Mouse (Mus musculus) heart, adult 11 months (tissue): Measurements from ENCODE around the gene Casp2.
A peak's percentile ranks its signal among the peaks of the same experiment; 100 is the strongest.

ENCODE experiments used
- DNase-seq: peaks from one replicate; pipeline ENCODE4 v3.0.0; 2022

The Casp2 gene

GRCm38 (mm10) chr6:42282865-42283528 is 18.2 kb downstream of the Casp2 start:
- DNase-seq = no peak

DNA sequence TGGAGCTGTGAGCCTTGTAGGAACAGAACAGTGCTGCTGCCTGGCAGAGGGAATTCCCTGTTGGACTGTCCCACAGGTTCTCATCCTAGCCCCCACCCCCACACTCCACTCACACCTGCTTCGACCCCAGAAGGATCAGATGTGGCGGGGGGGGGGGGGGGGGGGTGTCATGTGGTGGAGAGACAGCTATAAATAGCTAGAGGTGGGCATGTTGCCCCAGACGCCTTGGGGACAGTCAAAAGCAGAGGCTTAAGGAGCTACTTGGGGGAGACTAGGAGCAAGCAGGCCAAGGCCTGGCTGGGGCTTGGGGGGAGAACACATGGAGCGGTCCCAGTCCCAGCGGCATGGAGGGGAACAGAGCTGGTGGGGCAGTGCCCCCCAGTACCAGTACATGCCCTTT is 21.7 kb downstream of the Casp2 start, which contains the start of gene Clcn1:
Gene Clcn1 (plus strand): TSS at position 238 of the 400 bp plus-strand sequence.
- DNase-seq = no peak

DNA sequence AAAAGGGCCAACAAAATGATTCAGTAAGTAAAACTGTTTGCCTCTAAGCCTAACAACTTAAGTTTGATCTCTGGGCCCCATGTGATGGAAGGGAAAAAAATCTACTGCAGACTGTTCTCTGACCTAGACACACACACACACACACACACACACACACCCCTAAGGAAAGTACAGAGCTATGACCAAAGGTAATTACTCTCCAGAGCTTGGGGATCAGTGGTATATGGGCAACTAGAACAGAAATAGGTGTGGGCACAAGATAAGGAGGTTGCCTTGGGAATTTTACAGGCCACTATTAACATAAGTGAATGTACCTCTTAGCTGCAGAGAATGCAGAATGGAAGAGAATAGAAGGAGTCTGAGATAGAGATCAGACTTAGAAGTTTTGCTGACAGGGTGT is 22.8 kb downstream of the Casp2 start:
- DNase-seq = no peak

DNA sequence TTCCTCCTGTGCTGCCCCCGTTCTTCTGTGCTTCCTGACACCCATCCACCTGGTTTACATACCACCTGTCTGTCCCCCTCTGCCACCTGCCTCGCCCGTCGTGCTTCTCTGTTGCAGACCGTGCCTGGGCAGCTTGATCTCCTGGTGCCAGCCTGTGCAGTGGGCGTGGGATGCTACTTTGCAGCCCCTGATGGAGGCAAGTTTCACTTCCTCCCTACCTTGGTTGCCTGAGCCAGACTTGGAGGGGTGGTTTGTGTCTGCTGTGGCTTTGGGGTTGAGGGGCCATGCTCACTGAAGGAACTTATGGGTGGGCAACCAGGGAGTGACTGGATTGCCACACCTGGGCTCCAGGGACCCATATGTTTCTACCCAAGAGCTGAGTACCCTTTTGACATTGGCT is 28.5 kb downstream of the Casp2 start:
- no peak for DNase-seq

DNA sequence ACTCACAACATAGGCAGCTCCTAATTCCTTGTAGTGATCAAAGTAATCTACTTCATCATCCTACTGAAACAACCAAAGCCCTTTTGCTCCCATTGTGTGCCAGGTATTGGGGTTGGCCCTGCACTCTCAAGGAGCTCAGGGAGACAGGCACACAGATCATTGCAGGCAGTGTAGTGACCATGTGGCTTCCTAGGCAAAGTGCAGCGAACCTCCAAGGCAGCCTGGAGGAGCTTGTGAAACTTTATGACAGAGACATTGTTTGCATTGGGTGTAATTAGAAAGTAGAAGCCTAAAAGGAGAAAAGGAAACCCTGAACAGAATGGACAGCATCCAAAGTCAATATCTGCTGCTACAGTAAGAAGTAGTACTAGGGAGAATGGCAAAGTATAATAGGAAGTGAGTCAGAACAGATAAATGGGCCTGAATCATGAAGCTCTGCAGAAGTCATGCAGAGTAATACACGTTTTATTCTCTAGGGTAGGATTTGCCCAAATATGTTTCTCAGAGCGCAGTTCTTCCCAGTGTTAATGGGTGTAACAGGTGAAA is 30.8 kb downstream of the Casp2 start:
- DNase-seq = no peak

DNA sequence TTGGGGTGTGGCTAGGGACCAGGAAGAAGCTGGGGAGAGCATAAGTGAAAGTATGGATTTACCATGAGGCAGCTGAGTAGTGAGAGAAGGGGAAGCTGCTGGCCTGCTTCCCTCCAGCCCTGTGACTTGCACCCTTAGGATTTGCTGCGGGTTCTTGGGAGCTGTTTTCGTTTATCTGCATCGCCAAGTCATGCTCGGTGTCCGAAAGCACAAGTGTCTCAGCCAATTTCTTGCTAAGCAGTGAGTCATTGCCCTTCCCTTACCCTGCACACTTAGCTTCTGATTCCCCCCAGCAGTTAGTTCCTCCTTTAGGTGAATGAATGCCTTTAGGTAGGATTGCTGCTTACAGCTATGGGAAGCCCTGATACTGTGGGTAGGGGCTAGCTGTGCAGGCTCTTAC is 34.6 kb downstream of the Casp2 start:
- DNase-seq = no peak

- DNase-seq = peak; percentile 87
Measured at GRCm38 (mm10) chr6:42309816-42310378, 45.1 kb downstream of the Casp2 start.

- peak; percentile 70 for DNase-seq
Measured at GRCm38 (mm10) chr6:42310427-42311053, 45.8 kb downstream of the Casp2 start.

DNA sequence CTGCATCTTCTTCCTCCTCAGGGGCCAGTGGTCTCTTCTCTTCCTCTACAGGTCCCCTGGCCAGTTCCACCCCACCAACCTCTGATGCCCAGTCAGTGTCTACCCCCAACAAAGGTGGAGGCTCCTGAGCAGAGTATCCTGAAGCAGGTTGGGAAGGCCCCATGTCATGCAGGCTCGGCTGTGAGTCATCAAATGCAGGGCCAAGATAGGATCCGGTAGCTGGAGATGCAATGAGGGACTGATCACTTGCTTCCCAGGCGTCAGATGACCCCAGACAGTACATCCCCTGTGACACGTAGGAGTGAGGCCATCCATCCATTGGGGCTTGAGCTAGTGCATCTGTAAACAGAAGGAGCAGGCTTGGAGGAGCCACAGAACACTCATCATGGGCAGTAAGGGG is 53.5 kb downstream of the Casp2 start:
- no peak for DNase-seq

GRCm38 (mm10) chr6:42323371-42324066 is 58.7 kb downstream of the Casp2 start:
- no peak for DNase-seq

- DNase-seq = peak; percentile 92
Measured at GRCm38 (mm10) chr6:42324067-42324481, 59.3 kb downstream of the Casp2 start.

DNA sequence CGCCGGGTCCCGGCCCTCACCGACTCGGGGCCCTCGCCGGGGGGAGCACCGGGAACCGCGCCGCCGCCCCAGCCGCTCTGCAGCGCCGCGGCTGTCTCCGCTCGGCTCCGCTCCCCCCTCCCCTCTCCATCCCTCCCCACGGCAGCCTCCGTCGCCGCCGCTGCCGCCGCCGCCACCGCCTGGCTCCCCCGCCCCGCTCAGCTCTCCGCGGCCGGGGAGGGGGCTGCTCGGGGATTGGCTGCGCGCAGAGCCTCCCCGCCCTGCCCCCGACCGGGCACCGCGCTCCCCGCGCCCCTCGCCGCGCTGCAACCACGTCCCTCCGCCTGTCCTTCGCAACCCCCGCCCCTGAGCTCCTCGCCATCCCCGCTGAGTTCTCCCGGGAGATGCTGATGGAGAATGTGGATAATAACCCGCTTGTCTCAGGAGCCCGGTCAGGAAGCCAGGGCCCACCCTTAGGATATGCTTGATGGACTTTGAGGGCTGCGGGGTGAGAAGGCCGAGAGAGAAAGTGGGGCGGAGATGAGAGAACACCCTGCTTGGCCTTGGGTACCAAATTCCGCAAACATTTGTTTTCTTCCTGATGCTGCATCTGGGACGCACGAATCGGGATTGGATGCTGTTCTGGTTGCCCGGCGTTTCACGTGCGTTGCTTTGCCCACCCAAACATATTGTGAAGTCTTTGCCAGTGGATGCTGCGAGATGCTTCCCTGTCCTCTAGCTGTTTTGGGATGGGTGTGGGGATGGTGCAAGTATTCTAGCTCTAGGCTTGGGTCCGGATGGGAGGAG is 59.9 kb downstream of the Casp2 start, which contains the start of gene Fam131b:
Gene Fam131b (minus strand): TSS at position 162 of the 786 bp plus-strand sequence.
- DNase-seq = peak; percentile 95

DNA sequence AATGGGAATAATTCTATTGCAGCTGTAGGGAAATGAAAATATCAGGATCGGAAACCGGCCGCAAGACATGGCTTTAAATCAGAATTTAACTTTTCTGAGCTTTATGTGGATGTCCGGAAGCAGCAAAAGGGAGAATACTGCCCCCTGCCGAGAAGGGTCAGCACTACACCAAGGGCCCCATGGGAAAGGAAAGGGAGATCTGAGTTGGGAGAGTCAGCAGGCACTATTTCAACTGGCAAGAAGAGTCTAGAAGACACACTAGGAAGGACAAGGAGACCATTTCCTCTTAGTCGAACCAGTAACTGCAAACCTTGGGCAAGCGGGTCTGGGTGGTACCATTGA is 60.5 kb downstream of the Casp2 start:
- peak; percentile 97 for DNase-seq

DNA sequence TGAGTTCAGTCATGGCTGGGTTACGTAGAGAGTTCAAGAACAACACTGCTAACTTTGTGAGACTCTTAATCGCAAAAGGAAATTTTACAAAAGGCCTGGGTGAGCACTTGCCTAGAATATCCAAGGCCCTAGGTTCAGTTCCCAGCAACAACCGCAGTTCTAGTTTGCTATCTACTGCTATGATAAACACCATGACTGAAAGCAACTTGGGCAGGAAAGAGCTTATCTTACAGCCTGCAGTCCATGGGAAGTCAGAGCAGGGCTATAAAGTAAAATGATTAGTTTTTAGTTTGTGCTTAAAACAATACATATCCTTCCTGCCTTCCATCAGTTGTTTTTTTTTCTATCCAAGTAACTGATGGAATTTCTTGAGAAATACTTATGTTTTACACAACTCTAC is 61.7 kb downstream of the Casp2 start:
- no peak for DNase-seq

DNA sequence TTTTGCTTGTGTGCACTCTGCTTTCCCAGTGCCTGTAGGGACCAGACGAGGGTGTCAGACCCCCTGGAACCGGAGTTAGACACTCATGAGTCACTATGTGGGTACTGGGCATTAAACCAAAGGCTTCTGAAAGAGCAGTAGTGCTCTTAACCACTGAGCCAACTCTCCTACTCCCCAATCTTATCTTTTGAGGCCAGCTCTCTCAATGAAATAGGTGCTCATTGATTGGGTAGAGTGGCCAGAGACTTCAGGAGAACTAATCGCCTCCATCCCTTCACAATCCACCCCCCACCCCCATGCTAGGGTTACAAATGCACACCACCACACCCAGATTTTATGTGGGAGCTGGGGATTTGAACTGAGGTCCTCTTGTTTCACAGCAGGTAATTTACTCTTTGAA is 64.0 kb downstream of the Casp2 start:
- no peak for DNase-seq

DNA sequence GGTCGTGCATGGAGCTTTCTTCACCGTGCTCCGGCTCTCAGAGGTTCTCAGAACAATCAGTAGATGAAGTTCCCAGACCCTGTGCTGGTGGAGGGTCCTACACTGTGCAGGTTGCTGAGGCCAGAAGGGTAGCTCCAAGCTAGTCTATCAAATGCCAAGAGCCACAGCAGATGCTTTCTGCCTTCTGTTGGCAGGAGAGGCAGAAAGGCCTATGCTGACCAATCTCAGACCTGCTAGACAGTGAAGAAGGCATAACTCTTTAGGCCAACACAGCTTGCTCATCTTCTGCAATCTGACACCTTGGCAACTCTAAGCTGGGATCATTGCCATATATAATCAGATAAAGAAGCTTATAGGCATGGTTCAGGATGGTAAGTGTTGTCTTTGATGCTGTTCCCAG is 65.4 kb downstream of the Casp2 start:
- peak; percentile 62 for DNase-seq

DNA sequence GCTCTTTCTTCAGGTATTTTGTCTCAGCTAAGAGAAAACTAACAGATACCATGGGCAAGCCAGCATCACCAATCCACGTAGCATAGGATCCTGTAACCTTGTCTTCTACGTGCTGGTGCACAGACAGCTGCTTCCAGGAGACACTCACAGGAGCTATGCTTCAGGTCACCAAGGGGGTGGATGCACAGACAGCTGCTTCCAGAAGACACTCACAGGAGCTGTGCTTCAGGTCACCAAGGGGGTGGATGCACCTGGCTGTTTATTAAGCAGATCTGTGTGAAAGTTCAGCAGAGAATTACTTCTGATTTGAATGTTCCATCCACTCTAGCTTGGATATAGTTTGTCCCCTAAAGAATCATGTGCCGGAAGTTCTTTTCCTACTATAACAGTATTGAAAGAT is 66.2 kb downstream of the Casp2 start:
- DNase-seq = peak; percentile 68
